In genomic region chrX:32224989-32225388, GRCm38 (mm10) we compare ENCODE assay signal across 13 mouse cellular contexts. TPM values are rescaled to one million over a fixed set of nuclear protein-coding genes. Genes with fewer than 3 reads are reported as not detected.
DNase-seq lines count a peak whose midpoint lies in the region.
"Not testable (repeated sequence)": the region's sequence is repeated elsewhere in the genome, so short reads cannot be mapped to it uniquely, and the experiment has no call there.
"Had no signal": no experiment of that assay in that cellular context is flagged by ENCODE, and none has a peak within 500 bp of the region (broad histone marks: within the 10 kb centered on the region; RNA-seq: fewer than 3 reads in every experiment).

No protein-coding gene starts in this region.

- intact Hi-C loops in heart, postnatal 25 days (cut with DNase I) = not testable (repeated sequence)

- peak; percentile 0 to 2 for DNase-seq in B cell, adult 2 months
- peak; percentile 9 to 40 for DNase-seq in adrenal gland, adult (ENCODE audit: inconsistent age in 2 of 2, low spot score in 1 of 2)
- peak; percentile 1 for DNase-seq in cerebellum, adult 11-12 months
- peak; percentile 1 for DNase-seq in cerebellum, adult 9-11 months
- peak; percentile 0 for DNase-seq in heart, adult 8-10 months (ENCODE audit: low spot score)
- DNase-seq in heart, postnatal 25 days (ENCODE audit: low spot score) = peak; percentile 2
- peak; percentile 1 for DNase-seq in kidney, adult 9 months
- peak; percentile 0 for DNase-seq in layer of hippocampus, adult 9-11 months

RNA-seq across cellular contexts. Expression of gene Btbd35f2, which starts 53.2 kb away (rescaled TPM):
- not detected for total RNA-seq in heart, adult 8-10 months (2022)
- total RNA-seq in heart, postnatal 25 days (2021) = not detected
- total RNA-seq: adrenal gland, adult 2 months; adrenal gland, postnatal 14 days; adrenal gland, postnatal 36 days; common myeloid progenitor, adult 5-6 weeks; MEL had no signal

Comparison
In these comparisons a context has a peak if more than half of its experiments do, and no peak if none do; other contexts are left out.
1. Peak in every context shown above with its lines: DNase-seq.